Mouse (Mus musculus): ENCODE data around the gene Rtel1.

GRCm38 (mm10) chr2:181370001-181370400, 50.5 kb downstream of the Rtel1 start:
- TF ChIP-seq USF1 (IDR thresholded peaks at IDR 0.05; ENCODE audit: low read depth) (no peak), CTCF (IDR thresholded peaks at IDR 0.05; ENCODE audit: control insufficient read depth, insufficient read depth, insufficient read length) (no peak), MAX (IDR thresholded peaks at IDR 0.05) (no peak), CEBPB (IDR thresholded peaks at IDR 0.05; ENCODE audit: low read depth) (no peak)
